Mouse (Mus musculus): ENCODE data around the gene Shox2. TPM values are rescaled to one million over a fixed set of nuclear protein-coding genes. Genes with fewer than 3 reads are reported as not detected.

Gene Shox2
- polyA plus RNA-seq, 1 experiment: 3.0 TPM

GRCm38 (mm10) chr3:66972191-66972950 is 9.2 kb downstream of the Shox2 start:
- TF ChIP-seq POLR2A (IDR thresholded peaks at IDR 0.05; ENCODE audit: borderline replicate concordance, control insufficient read depth, low read depth, low read length): no peak
- no peak for TF ChIP-seq CTCF (IDR thresholded peaks at IDR 0.05; ENCODE audit: control insufficient read depth, insufficient read depth, low read length)
- WGBS: 11% methylated on average over 16 of the region's 16 CpGs

DNA sequence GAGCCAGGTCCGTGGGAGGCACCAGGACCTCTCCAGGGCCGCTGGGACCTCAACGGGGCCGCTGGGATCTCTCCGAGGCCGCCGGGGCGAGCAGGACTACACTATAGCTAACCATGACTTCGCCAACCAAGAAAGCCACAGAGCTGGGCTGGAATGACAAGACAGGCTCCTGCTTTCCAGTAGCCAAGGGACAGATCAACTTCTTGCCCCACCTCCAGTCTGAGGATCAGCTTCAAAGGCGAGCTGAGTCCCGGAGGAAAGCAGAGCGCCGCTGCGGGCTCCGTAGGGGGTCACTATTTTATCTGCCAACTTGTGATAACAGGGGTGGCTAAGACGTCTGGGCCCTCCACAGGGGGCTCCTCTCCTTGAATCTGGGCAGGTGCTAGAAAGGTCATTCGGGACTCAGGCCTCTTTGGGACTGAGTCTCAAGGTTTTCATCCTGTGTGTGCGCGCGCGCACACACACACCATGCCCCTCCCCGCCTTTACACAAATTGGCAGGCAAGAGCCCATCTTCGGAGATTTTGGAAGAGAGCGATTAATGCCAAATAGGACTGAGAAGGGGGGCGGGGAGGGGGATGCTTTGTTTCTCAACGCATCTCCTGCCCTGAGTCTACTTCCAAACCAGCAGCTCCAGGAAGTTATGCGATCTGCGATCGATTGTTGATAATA is 10.8 kb downstream of the Shox2 start:
- no peak overlapping the region for H3K27ac ChIP-seq (ENCODE audit: control insufficient read depth, insufficient read depth, low read depth, low read length, poor library complexity)
- no peaks in the 10 kb centered on the region for H3K4me1 ChIP-seq (ENCODE audit: control insufficient read depth, insufficient read depth, low read length)
- TF ChIP-seq CTCF (IDR thresholded peaks at IDR 0.05; ENCODE audit: control insufficient read depth, insufficient read depth, low read length) (no peak), POLR2A (IDR thresholded peaks at IDR 0.05; ENCODE audit: borderline replicate concordance, control insufficient read depth, low read depth, low read length) (no peak)
- whole genome bisulfite sequencing: 8% methylated on average over 29 of the region's 29 CpGs
- H3K4me3 ChIP-seq (replicated peaks; ENCODE audit: control insufficient read depth, low read depth, low read length): no peak overlapping the region

More at GRCm38 (mm10) chr3:66972191-66972950, 9.2 kb downstream of the Shox2 start:
- Histone ChIP-seq H3K27ac (ENCODE audit: control insufficient read depth, insufficient read depth, low read depth, low read length, poor library complexity) (no peak overlapping the region), H3K4me1 (ENCODE audit: control insufficient read depth, insufficient read depth, low read length) (no peaks in the 10 kb centered on the region), H3K4me3 (replicated peaks; ENCODE audit: control insufficient read depth, low read depth, low read length) (no peak overlapping the region)

DNA sequence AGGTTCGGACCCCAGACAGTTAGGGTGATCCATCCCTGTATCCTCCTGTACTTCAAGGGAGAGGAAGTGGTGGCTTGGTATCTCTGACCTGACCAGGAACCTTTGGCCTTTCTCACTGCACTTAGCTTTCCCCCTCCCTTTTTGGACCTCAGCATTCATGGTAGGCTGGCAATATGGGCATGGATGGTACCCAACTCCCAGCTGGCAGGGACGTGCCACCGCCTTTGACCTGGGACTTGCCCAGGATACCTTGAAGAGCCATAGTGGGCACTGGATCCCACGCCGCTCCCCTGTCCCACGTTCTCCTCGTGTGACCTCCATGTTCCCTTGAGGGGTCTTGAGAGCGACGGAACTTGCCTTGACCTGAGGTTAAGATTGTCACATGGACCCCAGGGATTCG is 11.3 kb downstream of the Shox2 start:
- TF ChIP-seq POLR2A (IDR thresholded peaks at IDR 0.05; ENCODE audit: borderline replicate concordance, control insufficient read depth, low read depth, low read length): no peak
- TF ChIP-seq CTCF (IDR thresholded peaks at IDR 0.05; ENCODE audit: control insufficient read depth, insufficient read depth, low read length): no peak
- 14% methylated on average over 10 of the region's 10 CpGs for WGBS

GRCm38 (mm10) chr3:66967508-66967907 is 14.1 kb downstream of the Shox2 start:
- H3K4me1 ChIP-seq (ENCODE audit: control insufficient read depth, insufficient read depth, low read length): no peaks in the 10 kb centered on the region
- 71% methylated on average over 4 of the region's 4 CpGs for WGBS
- no peak overlapping the region for H3K4me3 ChIP-seq (replicated peaks; ENCODE audit: control insufficient read depth, low read depth, low read length)
- TF ChIP-seq CTCF (IDR thresholded peaks at IDR 0.05; ENCODE audit: control insufficient read depth, insufficient read depth, low read length): no peak
- H3K27ac ChIP-seq (ENCODE audit: control insufficient read depth, insufficient read depth, low read depth, low read length, poor library complexity): no peak overlapping the region

More for the DNA sequence above, 11.3 kb downstream of the Shox2 start:
- Histone ChIP-seq H3K4me1 (ENCODE audit: control insufficient read depth, insufficient read depth, low read length) (no peaks in the 10 kb centered on the region), H3K27ac (ENCODE audit: control insufficient read depth, insufficient read depth, low read depth, low read length, poor library complexity) (no peak overlapping the region), H3K4me3 (replicated peaks; ENCODE audit: control insufficient read depth, low read depth, low read length) (no peak overlapping the region)

DNA sequence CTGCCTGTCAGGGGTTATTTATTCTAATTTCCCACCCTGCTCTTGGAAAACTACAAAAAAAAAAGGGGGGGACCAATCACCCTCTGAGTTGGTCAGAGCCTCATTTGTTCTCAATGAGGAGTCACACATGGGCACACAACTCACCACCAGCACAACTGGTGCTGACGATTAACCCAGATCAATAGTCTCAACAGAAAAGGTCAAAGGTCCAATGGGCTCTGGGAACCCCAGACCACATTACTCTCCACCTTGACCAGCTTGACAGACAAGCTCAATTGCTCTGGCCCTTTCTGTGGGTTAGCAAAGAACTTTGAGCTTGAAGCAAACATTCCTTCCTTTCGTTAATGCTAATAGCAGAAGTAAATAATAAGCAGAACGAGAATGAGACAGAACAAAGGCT is 16.7 kb downstream of the Shox2 start:
- Histone ChIP-seq H3K4me3 (replicated peaks; ENCODE audit: control insufficient read depth, low read depth, low read length) (no peak overlapping the region), H3K4me1 (ENCODE audit: control insufficient read depth, insufficient read depth, low read length) (no peaks in the 10 kb centered on the region), H3K27ac (ENCODE audit: control insufficient read depth, insufficient read depth, low read depth, low read length, poor library complexity) (no peak overlapping the region)
- no peak for TF ChIP-seq CTCF (IDR thresholded peaks at IDR 0.05; ENCODE audit: control insufficient read depth, insufficient read depth, low read length)
- no peak for TF ChIP-seq POLR2A (IDR thresholded peaks at IDR 0.05; ENCODE audit: borderline replicate concordance, control insufficient read depth, low read depth, low read length)
- 60% methylated on average over 3 of the region's 3 CpGs for WGBS

- Histone ChIP-seq H3K4me3 (replicated peaks; ENCODE audit: control insufficient read depth, low read depth, low read length) (no peak overlapping the region), H3K27ac (ENCODE audit: control insufficient read depth, insufficient read depth, low read depth, low read length, poor library complexity) (no peak overlapping the region), H3K4me1 (ENCODE audit: control insufficient read depth, insufficient read depth, low read length) (no peaks in the 10 kb centered on the region)
- WGBS: 29% methylated on average over 5 of the region's 5 CpGs
- no peak for TF ChIP-seq POLR2A (IDR thresholded peaks at IDR 0.05; ENCODE audit: borderline replicate concordance, control insufficient read depth, low read depth, low read length)
- no peak for TF ChIP-seq CTCF (IDR thresholded peaks at IDR 0.05; ENCODE audit: control insufficient read depth, insufficient read depth, low read length)
These were observed 21.6 kb downstream of the Shox2 start for GRCm38 (mm10) chr3:66959972-66960371.

DNA sequence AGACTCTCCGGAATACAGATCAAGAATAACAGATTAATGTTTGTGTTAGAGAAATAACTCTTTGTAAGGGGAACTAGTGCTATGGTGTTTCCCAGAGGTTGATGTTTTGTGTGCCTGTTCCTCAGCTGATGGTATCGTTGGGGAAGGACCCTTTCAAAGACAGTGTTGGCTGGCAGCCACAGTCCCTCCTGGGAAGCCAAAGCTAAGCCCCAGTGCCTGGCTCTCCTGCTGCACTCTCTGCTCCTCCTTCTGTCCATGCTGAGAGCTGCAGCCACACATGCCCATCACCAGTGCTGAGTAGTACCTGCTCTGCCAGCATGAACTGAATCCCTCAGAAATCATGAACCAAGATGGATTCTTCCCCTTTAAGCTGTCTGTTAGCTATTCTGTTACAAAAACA is 26.4 kb downstream of the Shox2 start:
- WGBS: 51% methylated on average over 2 of the region's 2 CpGs
- TF ChIP-seq CTCF (IDR thresholded peaks at IDR 0.05; ENCODE audit: control insufficient read depth, insufficient read depth, low read length) (no peak), POLR2A (IDR thresholded peaks at IDR 0.05; ENCODE audit: borderline replicate concordance, control insufficient read depth, low read depth, low read length) (no peak)
- Histone ChIP-seq H3K4me3 (replicated peaks; ENCODE audit: control insufficient read depth, low read depth, low read length) (no peak overlapping the region), H3K4me1 (ENCODE audit: control insufficient read depth, insufficient read depth, low read length) (no peaks in the 10 kb centered on the region), H3K27ac (ENCODE audit: control insufficient read depth, insufficient read depth, low read depth, low read length, poor library complexity) (no peak overlapping the region)

- no peaks in the 10 kb centered on the region for H3K4me1 ChIP-seq (ENCODE audit: control insufficient read depth, insufficient read depth, low read length)
- H3K4me3 ChIP-seq (replicated peaks; ENCODE audit: control insufficient read depth, low read depth, low read length): no peak overlapping the region
- H3K27ac ChIP-seq (ENCODE audit: control insufficient read depth, insufficient read depth, low read depth, low read length, poor library complexity): no peak overlapping the region
- TF ChIP-seq CTCF (IDR thresholded peaks at IDR 0.05; ENCODE audit: control insufficient read depth, insufficient read depth, low read length) (no peak), POLR2A (IDR thresholded peaks at IDR 0.05; ENCODE audit: borderline replicate concordance, control insufficient read depth, low read depth, low read length) (no peak)
- 80% methylated on average over 10 of the region's 10 CpGs for WGBS
These were observed 41.9 kb downstream of the Shox2 start for GRCm38 (mm10) chr3:66939675-66940074.
